Mouse (Mus musculus): Measurements from ENCODE around the gene Rtp1.

The Rtp1 gene

DNA sequence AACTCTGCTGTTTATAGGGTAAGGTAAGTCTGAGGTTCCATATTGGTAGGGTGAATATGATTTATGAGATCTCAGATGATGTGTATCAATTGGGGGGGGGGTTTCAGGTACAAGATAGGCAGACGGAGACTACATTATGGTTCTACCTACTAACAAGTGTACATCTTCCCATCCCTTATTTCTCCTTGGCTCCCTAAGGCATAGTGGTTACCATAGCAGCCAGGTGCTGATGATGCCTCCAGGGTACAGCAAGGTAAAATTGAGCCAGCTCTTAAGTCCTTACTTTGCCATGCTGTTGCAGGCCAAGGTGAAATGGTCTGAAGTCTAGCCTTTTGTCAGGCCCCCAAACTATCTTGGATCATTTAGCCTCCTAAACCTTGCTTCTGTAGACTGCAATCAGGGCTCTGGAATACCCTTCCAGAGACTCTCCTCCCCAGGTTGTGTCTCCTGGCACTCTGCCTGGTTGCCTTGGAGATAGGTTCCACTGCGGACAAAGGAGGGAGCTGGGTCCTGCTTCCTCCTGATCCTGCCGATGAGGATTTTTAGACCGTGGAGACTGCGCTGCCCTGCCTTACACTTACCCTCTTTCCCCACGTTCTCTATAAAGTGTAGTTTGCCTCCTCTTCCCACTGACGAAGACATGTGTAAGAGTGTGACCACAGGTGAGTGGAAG lies at the start of gene Rtp1:
Gene Rtp1 (plus strand): TSS at position 487 of the 673 bp plus-strand sequence.
- DNase-seq (ENCODE audit: extremely low read depth, low read depth, low spot score) = no peak

DNA sequence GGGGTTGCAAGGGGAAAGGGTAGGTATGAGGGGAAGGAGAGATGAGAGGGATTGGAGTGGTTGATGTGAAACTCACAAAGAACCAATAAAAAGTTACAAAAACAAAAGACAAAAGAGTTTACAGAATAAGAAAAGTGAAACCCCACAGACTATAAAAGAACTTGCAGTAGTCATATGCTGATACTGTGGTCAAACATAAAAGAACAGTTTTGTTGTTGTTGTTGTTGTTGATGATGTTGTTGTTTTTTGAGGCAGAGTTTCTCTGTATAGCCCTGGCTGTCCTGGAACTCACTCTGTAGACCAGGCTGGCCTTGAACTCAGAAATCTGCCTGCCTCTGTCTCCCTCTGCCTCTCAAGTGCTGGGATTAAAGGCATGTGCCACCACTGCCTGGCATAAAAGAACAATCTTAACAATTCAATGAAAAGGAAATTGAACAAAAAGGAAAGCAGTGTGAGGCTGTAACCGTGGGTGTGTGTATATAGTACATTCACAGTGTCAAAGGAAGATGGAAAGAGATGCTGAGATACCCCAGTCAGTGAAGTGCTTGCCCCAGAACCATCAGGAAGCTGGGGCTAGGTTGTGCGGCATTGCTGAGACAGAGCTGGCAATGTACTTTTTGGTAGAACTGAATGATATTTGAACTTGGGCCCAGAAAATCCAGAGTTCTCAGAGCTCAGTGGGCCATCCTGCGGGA lies 49.2 kb upstream of the Rtp1 start:
- no peak for DNase-seq (ENCODE audit: extremely low read depth, low read depth, low spot score)

DNA sequence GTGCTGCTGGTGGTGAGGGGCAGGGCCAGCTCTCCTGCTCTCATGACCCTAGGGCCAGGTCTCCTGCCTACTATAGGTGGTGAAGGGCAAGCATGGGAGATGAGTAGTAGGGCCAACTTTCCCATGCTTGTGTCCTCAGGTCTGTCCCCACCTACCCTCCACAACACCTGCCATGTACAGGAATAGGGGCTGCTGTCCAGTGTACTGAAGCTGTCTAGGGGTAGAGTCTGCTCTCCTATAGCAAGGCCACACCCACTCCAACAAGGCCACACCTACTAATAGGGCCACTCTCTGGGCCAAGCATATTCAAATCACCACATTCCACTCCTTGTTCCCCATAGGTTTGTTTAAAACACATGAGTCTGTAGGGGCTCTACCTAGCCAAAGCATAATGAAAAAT lies 44.6 kb upstream of the Rtp1 start:
- no peak for DNase-seq (ENCODE audit: extremely low read depth, low read depth, low spot score)

DNA sequence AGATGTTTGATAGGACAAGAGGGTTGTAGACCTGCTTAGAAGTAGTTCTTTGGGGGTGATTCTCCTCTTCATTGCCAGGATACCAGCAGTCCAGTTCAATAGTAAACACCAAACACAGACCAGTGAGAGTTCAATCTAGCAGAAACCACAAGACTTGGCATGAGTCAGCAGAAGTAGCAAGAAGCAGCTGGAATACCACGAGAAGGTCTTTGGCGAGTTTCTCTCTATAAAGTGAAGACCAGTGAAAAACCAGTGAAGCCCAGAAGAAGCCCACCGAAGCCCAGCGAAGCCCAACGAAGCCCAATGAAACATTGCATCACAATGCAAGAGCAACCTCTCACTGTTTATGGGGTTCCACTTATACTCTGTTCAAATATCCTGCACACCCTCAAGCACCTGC lies 31.0 kb upstream of the Rtp1 start:
- no peak for DNase-seq (ENCODE audit: extremely low read depth, low read depth, low spot score)

DNA sequence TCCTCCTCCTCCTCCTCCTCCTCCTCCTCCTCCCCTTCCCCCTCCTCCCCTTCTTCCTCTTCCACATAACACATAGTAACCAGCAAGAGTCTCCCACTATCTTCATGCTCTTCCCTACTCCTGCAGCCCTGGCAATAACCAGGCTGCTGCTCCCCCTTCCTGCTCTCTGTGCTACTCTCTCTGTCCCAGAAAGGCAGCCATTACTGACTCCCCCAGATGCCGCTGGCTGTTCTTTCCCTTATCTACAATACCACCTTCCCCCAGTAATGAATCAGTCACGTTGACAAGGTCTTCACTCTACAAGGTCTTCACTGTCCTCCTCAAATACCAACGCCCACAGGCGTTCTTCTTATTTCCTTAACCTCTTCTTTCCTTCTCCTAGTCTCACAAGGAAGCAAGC lies 27.5 kb upstream of the Rtp1 start:
- DNase-seq (ENCODE audit: extremely low read depth, low read depth, low spot score) = no peak

DNA sequence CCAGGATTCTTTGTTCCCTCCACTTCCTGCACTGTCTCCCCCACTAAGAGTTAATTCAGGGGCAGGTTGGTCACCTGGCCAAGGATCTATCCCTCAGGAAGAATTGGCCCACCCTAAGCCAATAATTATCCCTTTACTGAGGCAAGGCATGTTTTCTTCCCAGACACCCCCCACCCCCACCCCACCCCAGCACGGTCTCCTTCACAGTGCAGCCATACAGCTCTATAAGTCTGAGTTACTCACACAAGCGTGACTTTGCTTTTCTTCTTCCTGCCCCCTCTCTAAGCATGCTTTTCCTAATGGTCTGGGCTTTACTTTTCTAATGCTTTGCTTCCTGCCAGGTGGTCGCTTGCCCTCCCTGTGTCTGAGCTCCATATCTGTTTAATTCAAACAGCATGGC lies 27.0 kb upstream of the Rtp1 start:
- DNase-seq (ENCODE audit: extremely low read depth, low read depth, low spot score) = no peak

DNA sequence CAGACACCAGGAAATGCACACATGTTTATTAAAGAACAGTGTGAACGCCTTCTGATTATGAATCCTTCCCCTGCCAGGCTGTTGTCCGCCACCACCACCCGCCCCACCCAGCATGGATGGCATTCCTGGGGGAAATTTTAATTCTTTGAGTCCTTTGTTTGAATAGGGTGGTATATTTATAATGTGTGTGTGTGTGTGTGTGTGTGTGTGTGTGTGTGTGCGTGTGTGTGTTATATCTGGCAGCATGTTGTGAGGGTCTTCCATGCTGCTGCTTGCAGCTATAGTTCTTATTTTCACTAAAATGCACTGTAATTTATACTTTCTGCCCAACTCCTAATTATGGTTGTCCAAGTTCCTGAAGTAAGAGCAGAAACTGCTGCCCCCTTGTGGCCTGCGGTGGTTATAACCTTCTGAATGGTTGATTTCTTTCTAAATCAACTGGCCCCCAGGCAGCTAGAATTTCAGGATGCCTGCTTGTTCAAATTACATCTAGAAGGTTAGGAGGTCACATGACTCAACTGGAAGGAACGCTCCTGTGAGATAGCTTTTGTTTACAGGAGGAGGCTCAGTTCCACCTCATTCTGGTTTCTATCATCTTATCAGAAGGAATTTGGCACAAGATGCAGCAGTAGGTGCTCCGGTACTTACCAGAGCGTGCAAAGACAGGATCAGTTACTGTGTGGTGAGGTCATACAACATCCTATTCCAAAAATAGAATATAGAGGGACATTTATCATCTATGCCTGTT lies 25.8 kb upstream of the Rtp1 start:
- DNase-seq (ENCODE audit: extremely low read depth, low read depth, low spot score) = no peak

DNA sequence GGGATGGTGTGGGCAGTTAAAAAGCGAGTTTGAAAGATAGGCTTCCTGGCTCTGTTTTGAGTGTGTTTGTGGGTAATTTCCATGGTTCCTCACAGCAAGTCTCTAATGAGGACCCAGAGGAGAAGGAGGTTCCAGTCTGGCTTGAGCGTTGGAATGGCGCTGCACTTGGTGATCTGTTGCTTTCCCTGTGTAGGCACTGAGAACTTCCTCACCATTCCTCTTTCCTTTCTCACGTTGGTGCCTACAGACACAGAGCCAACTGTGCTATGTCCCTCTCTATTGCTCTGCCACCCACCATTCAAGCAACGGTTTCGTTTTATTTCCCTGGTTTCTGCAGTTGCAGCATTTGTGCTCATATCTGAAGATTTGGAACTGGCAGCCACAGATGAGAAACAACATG lies 16.0 kb upstream of the Rtp1 start:
- DNase-seq (ENCODE audit: extremely low read depth, low read depth, low spot score) = no peak

DNA sequence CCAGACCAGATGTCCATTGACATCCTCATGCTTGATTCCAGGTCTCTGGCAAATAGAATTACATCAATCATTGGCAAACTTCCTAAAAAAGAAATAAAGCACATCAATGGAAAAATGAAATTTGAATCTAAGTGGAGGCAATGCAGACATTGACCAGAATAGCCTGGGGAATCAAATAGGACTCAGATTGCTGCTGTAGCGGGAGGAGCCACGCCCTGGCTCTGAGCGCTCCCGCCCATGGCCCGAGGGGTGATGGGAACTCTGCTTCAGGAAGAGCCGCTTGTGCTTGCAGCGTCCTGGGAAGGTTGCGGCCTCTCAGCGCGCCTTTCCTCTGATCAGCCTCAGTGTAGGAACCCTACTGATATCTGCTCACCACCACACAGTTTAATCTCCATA lies 12.7 kb upstream of the Rtp1 start:
- no peak for DNase-seq (ENCODE audit: extremely low read depth, low read depth, low spot score)

DNA sequence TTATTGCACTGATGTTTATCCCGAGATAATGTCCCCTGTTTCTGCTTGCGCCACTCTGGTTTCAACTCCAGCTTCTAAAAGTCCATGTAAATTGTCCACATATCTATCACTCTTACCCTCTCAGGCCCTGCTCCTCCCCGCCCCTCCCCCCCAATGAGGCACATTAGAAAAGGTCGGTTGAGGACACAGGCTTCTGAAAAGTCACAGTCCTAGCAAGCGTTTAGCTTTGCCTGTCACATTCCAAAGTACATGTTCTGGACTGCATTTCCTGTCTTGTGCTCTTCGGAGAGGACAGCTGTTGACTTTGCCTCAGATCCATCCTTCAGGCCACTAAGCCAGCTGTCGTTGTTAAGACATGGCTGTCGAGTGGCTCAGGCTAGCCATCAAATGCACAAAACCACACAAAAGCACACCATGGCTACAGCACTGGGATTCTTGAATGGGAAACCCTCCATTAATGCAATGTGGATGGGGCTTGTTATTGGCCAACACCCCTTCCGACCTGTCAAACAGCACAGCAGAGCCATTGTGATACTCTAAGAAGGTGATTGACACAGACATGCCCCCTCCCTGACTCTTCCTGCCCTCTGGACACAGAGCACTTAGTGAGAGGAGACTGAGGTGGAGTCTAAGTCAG lies 12.2 kb upstream of the Rtp1 start:
- DNase-seq (ENCODE audit: extremely low read depth, low read depth, low spot score) = no peak

DNA sequence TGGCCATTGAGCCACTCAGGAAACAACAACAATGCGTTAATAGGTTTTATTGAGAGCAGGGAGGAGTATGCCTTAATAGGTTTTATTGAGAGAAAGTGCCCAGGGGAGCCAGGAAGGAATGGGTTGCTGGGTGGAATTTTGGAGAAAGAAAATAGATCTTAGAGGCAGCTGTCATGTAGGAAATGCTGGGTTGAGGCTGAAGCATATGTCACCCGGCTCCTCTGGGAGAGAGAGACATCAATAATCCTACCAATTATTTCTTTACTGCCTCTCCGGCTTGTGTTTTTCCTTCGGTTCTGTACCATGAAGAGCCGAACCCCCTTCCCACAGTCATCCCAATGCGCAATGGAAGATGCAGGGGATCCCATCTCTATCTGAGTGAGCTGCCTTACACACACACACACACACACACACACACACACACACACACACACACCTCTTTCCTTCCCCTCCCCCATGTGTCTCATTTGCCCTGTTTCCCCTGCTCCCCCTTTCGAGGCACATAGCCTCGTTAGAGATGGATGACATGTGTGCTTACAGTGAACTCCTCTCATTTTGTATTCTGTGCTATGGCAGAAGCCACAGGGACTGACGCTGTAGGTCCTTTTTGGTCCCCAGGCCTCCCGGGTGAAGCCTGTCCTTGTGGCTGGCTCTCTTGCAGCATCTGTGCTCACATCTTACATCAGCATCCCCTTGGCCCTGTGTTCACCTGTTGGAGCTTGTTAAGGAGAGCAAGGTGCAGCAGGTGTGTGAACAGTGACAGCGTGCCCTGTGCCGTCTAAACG lies 11.3 kb upstream of the Rtp1 start:
- DNase-seq (ENCODE audit: extremely low read depth, low read depth, low spot score) = no peak

DNA sequence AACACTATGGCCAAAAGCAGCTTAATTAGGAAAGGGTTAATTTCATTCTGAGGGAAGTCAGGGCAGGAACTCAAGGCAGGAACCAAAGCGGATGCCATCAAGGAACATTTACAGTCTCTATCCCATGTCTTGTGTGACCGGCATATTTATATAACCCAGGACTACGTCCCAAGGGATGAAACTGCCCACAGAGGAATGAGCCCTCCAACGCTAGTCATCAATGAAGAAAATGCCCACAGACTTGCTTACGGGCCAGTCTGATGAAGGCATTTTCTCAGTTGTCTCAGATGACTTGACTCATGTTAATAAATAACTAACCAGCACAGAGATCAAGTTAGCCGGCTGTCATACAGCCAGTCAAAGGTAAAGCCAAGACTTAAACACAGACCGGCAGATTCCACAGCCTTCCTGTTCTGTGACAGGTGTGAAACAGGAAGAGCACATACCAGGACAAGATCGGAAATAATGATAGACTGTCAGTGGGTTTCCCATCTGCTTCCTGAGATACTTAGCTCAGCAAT lies 9.3 kb upstream of the Rtp1 start:
- no peak for DNase-seq (ENCODE audit: extremely low read depth, low read depth, low spot score)

DNA sequence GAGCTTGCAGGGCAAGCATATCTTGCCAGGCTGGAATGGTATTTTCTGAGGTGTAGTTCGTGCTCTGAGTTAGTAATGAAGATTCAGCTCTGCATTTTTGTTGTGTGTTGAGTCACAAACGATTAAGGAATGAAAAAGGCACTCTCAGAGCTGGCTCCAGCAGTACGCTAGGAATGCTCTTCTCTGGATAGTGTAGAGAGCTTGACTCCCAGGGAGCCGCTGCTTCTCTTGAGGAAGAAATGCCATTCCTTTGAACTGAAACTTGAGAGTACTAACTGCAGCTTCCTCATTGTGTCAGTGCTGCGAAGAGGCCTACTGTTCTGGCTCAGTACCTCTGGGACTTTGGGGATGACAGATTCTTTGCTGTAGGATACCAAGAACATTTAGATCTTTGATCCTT lies 5.1 kb upstream of the Rtp1 start:
- DNase-seq (ENCODE audit: extremely low read depth, low read depth, low spot score) = no peak

DNA sequence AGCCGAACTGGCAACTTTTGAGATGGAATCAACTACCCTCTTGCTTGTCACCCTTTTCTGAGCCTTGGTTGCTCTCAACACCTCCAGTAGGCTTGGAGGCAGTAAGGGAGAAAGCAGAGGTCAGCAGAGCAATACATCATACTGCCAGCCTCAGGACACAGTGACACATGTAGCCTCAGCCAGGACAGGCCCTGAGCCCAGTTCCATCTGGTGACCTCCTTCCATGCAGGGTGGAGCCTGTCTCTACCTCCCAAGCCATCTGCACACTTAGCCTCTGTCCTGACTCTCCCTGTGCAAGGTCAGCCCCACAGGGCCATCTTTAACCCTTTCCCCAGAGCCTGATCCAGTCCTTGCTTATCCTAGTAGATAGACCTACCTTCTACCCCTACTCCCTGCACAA lies 1.2 kb upstream of the Rtp1 start:
- DNase-seq (ENCODE audit: extremely low read depth, low read depth, low spot score) = no peak

DNA sequence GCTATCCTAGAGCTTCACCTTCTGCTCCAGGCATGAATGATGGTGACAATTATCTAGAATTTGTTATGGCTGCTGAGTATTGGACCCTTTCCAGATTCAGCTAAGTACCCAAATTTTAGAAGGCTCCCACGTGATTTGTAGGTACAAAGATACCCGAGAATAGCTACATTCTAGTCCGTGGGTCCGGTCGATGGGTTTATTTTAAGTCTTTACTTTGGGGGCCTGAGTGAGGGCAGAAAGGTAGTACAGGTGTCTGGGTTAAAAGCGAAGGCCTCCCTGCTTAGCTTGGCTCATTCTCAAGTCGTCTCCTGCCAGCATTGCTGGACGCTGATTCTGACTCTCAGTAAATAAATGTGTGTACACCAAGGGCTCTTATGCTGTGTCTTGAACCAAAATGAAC lies 1.1 kb downstream of the Rtp1 start:
- no peak for DNase-seq (ENCODE audit: extremely low read depth, low read depth, low spot score)

DNA sequence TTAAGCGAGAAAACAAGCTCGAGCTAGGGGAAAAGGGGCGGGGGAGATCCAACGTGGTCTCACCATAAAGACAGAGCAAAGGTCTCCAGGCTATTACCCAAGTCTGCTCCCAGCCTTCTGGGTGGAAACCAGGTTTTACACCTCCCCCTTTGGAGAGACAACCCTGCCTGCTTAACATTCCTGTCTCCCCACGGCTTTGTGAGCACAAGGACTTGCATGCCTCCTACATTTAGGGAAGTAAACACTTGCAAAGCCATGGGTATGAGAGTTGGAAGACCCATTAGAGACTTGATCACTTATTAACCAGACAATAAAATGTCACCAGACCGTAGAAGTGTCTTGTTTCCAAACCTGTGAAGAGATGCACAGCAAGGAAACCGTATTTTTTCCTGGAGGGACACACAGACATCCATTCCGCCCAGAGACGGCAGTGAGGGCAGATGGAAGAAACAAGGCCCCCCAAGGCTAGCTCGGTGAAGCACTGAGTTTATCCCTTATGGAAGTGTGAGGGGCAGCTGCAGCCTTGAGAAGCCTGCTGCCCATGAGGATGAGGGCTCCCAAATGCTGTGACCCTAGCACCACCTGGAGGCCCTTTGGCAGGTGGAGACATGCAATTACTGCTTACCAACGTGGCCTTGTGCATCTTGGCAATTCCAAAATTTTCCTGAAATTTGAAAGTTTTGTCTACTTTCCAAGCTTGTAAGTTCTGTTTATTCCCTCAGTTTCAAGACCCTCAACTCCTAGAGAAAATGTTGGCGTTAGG lies 8.7 kb downstream of the Rtp1 start:
- no peak for DNase-seq (ENCODE audit: extremely low read depth, low read depth, low spot score)

DNA sequence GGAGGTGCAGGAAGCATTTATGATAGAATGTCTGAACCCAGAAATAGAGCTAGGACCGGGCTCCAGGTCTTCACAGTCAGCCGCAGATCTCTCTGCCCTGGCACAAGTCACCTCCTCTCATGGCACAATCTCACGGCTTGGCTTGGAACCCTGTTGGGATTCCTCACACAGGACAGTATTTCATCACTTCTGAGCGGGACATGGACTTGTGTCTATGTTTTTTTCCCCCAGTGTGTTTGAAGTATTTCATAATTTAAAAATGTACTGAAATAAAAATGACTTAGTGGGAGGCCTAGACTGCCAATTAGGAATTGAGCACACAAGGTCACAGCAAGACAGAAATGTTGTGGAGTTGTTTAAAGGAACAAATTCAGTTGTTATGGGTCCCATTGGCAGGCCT lies 15.3 kb downstream of the Rtp1 start:
- DNase-seq (ENCODE audit: extremely low read depth, low read depth, low spot score) = peak; percentile 31

DNA sequence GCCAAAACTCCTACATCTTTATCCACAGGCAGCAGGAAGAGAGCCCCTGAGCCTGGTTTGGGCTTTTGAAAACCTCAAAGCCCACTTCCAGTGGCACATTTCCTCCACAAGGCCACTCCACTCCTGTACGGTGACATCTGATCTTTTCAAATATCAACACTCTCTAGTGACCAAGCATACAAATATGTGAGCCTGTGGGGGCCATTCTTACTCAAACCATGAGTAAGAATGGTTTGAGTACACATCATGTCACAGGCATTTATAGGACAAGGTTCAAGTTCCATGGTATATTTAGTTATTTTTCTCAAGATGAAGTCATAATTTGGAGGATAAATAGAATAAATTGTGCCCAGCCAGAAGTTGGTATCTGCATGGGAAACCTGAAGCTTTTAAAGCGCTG lies 21.0 kb downstream of the Rtp1 start:
- no peak for DNase-seq (ENCODE audit: extremely low read depth, low read depth, low spot score)

DNA sequence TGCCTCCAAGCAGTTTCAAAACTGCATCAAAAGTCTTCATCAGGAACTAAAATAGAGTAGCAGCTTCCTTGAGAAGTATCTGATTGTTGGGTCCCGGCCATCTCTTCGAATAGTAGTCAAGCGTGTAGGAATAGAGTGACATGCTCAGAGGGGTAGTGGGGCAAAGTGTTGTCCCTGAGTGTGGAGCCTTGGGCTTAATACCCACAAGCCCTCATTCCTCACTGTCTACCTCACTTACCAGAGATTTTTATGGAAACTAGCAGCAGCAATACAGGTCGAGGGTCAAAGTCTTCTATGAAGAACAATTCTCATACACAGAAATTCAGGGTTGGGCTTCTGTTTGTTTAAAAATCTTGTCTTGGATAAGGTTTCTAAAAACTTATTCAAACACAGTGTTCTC lies 21.9 kb downstream of the Rtp1 start:
- no peak for DNase-seq (ENCODE audit: extremely low read depth, low read depth, low spot score)

DNA sequence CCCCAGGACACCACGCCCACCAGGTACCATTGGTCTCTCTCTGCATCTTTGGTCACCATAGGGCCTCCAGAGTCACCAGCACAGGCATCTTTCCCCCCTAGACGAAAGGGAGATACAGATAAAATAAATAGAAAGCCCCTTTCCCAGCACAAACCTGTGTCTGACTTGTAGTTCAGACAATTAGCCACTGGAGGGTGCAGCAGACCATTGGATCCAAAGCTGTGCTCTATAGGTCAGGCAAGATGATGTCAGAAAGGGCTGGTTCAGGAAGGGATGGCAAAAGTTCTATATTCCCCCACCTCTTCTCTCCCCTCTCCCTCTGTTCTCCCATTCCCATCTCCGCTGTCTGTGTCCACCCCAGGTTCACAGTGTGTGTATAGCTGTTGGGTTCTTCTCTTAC lies 23.5 kb downstream of the Rtp1 start:
- DNase-seq (ENCODE audit: extremely low read depth, low read depth, low spot score) = no peak
